Mouse (Mus musculus): ENCODE data around the gene Olfr115. TPM values are rescaled to one million over a fixed set of nuclear protein-coding genes. Genes with fewer than 3 reads are reported as not detected.

Gene Olfr115
- polyA plus RNA-seq (2012; rRNA removed): not detected in 2 replicates

DNA sequence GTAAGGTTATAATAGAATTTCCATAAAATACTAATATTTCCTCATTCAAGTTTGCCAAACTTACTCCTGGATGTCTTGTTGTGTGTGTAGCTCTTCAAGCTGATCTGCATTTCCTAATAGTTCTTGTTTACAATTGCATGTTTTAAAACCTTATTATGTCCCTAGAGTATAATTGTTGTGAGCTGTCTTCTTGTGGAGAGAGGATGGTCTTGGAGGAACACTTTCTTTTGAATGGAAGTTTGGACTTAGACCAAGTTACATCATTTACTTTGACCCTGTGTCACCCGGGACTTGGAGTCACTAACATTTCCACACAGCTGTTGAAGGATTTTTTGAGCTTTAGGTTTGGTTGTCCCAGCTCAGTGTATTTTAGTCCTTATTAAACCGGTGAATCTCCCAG, at the start of gene Olfr115, which contains the start of gene Olfr116:
Olfr115 (minus strand) TSS at position 101 of the 400 bp plus-strand sequence.
Olfr116 (minus strand) TSS at position 191 of the 400 bp plus-strand sequence.

DNA sequence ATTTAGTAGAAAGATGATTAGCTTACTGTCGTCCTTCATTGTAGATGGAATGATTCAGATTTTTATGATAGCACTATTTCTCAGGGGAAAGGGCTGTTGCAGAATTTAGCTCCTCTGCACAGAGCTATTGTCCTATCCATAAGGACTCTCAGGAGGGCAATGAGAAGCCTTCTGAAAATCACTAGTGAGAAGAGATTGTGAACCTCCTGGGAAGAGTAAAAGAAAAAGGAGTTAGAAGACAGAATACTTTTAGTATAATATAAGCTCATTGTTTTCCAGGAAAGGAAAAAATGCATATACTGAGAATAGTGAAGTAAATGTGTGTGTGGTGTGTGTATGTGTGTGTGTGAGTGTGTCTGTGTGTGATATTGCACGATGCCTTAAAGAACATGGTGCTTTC, 39.8 kb upstream of the Olfr115 start, which contains the start of gene Olfr118:
Olfr118 (plus strand) TSS at position 301 of the 400 bp plus-strand sequence.

GRCm38 (mm10) chr17:37663682-37664081, 36.8 kb upstream of the Olfr115 start, which contains the start of gene Olfr117:
Gene Olfr117, minus strand, starts transcription at chr17:37663782.

DNA sequence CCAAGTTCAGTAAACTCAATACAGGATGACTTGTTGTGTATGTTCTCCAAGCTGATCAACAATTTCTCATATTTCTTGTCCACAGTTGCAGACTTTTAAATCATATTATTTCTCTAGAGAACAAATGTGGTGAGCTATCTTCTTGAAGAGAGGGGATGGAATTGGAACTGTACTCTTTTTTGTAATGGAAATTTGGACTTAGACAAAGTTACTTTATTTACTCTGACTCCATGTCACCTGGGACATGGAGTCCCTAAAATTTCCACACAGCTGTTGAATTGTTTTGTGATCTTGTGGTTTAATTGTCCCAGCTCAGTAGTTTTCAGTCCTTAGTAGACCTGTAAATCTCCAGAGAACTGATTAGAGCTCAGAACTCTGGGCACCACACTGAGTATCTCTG, 34.3 kb downstream of the Olfr115 start, which contains the start of gene Olfr114:
Olfr114 (minus strand) TSS at position 101 of the 400 bp plus-strand sequence.

DNA sequence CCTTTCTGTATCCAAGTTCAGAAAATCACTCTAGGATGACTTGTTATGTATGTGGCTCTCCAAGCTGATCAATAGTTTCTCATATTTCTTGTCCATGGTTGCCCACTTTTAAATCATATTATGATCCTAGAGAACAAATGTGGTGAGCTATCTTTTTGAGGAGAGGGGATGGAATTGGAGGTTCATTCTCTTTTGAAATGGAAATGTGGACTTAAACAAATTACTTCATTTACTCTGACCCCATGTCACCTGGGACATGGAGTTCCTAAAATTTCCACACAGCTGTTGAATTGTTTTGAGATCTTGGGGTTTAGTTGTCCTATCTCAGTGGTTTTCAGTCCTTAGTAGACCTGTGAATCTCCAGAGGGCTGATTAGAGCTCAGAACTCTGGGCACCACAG, 49.3 kb downstream of the Olfr115 start, which contains the start of gene Olfr113:
Olfr113 (minus strand) TSS at position 101 of the 400 bp plus-strand sequence.

GRCm38 (mm10) chr17:37569351-37569750, 57.6 kb downstream of the Olfr115 start, which contains the start of gene Olfr112:
Gene Olfr112, minus strand, starts transcription at chr17:37569451.

Other genes starting within 250 kb of the Olfr115 start
- gene Olfr105-ps, start 248.1 kb downstream of the Olfr115 start, polyA plus RNA-seq (2012; rRNA removed): not detected in 2 replicates
- gene Olfr106-ps, start 236.7 kb downstream of the Olfr115 start, polyA plus RNA-seq (2012; rRNA removed): not detected in 2 replicates
- not detected in 2 replicates for gene Olfr107, start 227.9 kb downstream of the Olfr115 start, polyA plus RNA-seq (2012; rRNA removed)
- gene Olfr108, start 181.6 kb downstream of the Olfr115 start, polyA plus RNA-seq (2012; rRNA removed): not detected in 2 replicates
- gene Olfr109, start 168.2 kb downstream of the Olfr115 start, polyA plus RNA-seq (2012; rRNA removed): not detected in 2 replicates
- 0.14 and 0.19 TPM in 2 replicates for gene H2-M2, start 143.6 kb downstream of the Olfr115 start, polyA plus RNA-seq (2012; rRNA removed)
- not detected in 2 replicates for gene Olfr110, start 134.6 kb downstream of the Olfr115 start, polyA plus RNA-seq (2012; rRNA removed)
- not detected in 2 replicates for gene Olfr111, start 119.1 kb downstream of the Olfr115 start, polyA plus RNA-seq (2012; rRNA removed)
- not detected in 2 replicates for gene Olfr112, start 57.7 kb downstream of the Olfr115 start, polyA plus RNA-seq (2012; rRNA removed)
- gene Olfr113, start 49.4 kb downstream of the Olfr115 start, polyA plus RNA-seq (2012; rRNA removed): not detected in 2 replicates
- not detected in 2 replicates for gene Olfr114, start 34.4 kb downstream of the Olfr115 start, polyA plus RNA-seq (2012; rRNA removed)
- not detected in 2 replicates for gene Olfr116, start 90 bp upstream of the Olfr115 start, polyA plus RNA-seq (2012; rRNA removed)
- not detected in 2 replicates for gene Olfr117, start 36.7 kb upstream of the Olfr115 start, polyA plus RNA-seq (2012; rRNA removed)
- not detected in 2 replicates for gene Olfr118, start 39.9 kb upstream of the Olfr115 start, polyA plus RNA-seq (2012; rRNA removed)
- not detected in 2 replicates for gene Olfr119, start 69.5 kb upstream of the Olfr115 start, polyA plus RNA-seq (2012; rRNA removed)
- gene Olfr120, start 94.7 kb upstream of the Olfr115 start, polyA plus RNA-seq (2012; rRNA removed): not detected in 2 replicates
- gene Olfr121, start 121.7 kb upstream of the Olfr115 start, polyA plus RNA-seq (2012; rRNA removed): not detected in 2 replicates
- not detected in 2 replicates for gene Olfr122, start 141.5 kb upstream of the Olfr115 start, polyA plus RNA-seq (2012; rRNA removed)
- gene Olfr123, start 166.4 kb upstream of the Olfr115 start, polyA plus RNA-seq (2012; rRNA removed): not detected in 2 replicates
- gene Olfr124, start 172.8 kb upstream of the Olfr115 start, polyA plus RNA-seq (2012; rRNA removed): not detected in 2 replicates
- gene Olfr125, start 205.8 kb upstream of the Olfr115 start, polyA plus RNA-seq (2012; rRNA removed): not detected in 2 replicates
- not detected in 2 replicates for gene Olfr126, start 220.4 kb upstream of the Olfr115 start, polyA plus RNA-seq (2012; rRNA removed)